In genomic region chr3:17201773-17202172, GRCm38 (mm10) we compare ENCODE assay signal across 25 mouse cellular contexts.
DNase-seq lines count a peak whose midpoint lies in the region; ATAC-seq lines count a peak whose summit lies in the region.
"Had no signal": no experiment of that assay in that cellular context is flagged by ENCODE, and none has a peak within 500 bp of the region (broad histone marks: within the 10 kb centered on the region; RNA-seq: fewer than 3 reads in every experiment).

No protein-coding gene starts in this region.

- H3K4me3 ChIP-seq in hindbrain, embryonic 14.5 days (replicated peaks; ENCODE audit: low read length) = no peak overlapping the region
- H3K4me3 ChIP-seq in hindbrain, embryonic 13.5 days = no peak overlapping the region
- no peak overlapping the region for H3K4me3 ChIP-seq in midbrain, embryonic 14.5 days (replicated peaks; ENCODE audit: low read depth, low read length)
- H3K4me3 ChIP-seq in midbrain, embryonic 13.5 days (replicated peaks) = no peak overlapping the region
- H3K4me3 ChIP-seq: heart, embryonic 10.5 days; limb, embryonic 15.5 days; megakaryocyte, embryonic 14.5 days had no signal

- no peaks in the 10 kb centered on the region for H3K9me3 ChIP-seq in hindbrain, embryonic 14.5 days (ENCODE audit: control insufficient read depth, low read length)
- no peaks in the 10 kb centered on the region for H3K9me3 ChIP-seq in hindbrain, embryonic 13.5 days
- no peaks in the 10 kb centered on the region for H3K9me3 ChIP-seq in midbrain, embryonic 14.5 days (ENCODE audit: control insufficient read depth, low read length)
- H3K9me3 ChIP-seq in midbrain, embryonic 13.5 days = no peaks in the 10 kb centered on the region
- H3K9me3 ChIP-seq: G1E; heart, embryonic 10.5 days; limb, embryonic 15.5 days; megakaryocyte, embryonic 14.5 days had no signal

- no peaks in the 10 kb centered on the region for H3K36me3 ChIP-seq in hindbrain, embryonic 14.5 days (replicated peaks; ENCODE audit: control insufficient read depth, insufficient read depth)
- no peaks in the 10 kb centered on the region for H3K36me3 ChIP-seq in hindbrain, embryonic 13.5 days
- H3K36me3 ChIP-seq in midbrain, embryonic 14.5 days (ENCODE audit: control insufficient read depth, insufficient read depth, low read length) = no peaks in the 10 kb centered on the region
- no peaks in the 10 kb centered on the region for H3K36me3 ChIP-seq in midbrain, embryonic 13.5 days
- H3K36me3 ChIP-seq: G1E; heart, embryonic 10.5 days; limb, embryonic 15.5 days had no signal

- no peak overlapping the region for H3K9ac ChIP-seq in hindbrain, embryonic 14.5 days
- no peak overlapping the region for H3K9ac ChIP-seq in hindbrain, embryonic 13.5 days
- H3K9ac ChIP-seq in midbrain, embryonic 14.5 days (replicated peaks; ENCODE audit: low read length) = no peak overlapping the region
- no peak overlapping the region for H3K9ac ChIP-seq in midbrain, embryonic 13.5 days (replicated peaks)
- H3K9ac ChIP-seq: limb, embryonic 15.5 days; liver, embryonic 14.5 days; lung, embryonic 14.5 days had no signal

- no peaks in the 10 kb centered on the region for H3K4me1 ChIP-seq in hindbrain, embryonic 14.5 days (replicated peaks; ENCODE audit: control insufficient read depth, insufficient read depth, low read length)
- H3K4me1 ChIP-seq in hindbrain, embryonic 13.5 days (replicated peaks) = no peaks in the 10 kb centered on the region
- no peaks in the 10 kb centered on the region for H3K4me1 ChIP-seq in midbrain, embryonic 14.5 days (ENCODE audit: control insufficient read depth, insufficient read depth, low read length)
- H3K4me1 ChIP-seq in midbrain, embryonic 13.5 days (replicated peaks) = no peaks in the 10 kb centered on the region
- H3K4me1 ChIP-seq: heart, embryonic 10.5 days; limb, embryonic 15.5 days; megakaryocyte, embryonic 14.5 days had no signal

- no peaks in the 10 kb centered on the region for H3K27me3 ChIP-seq in hindbrain, embryonic 14.5 days (ENCODE audit: control insufficient read depth, insufficient read depth, low read length)
- no peaks in the 10 kb centered on the region for H3K27me3 ChIP-seq in hindbrain, embryonic 13.5 days
- no peaks in the 10 kb centered on the region for H3K27me3 ChIP-seq in midbrain, embryonic 14.5 days (ENCODE audit: control insufficient read depth, insufficient read depth, low read length)
- no peaks in the 10 kb centered on the region for H3K27me3 ChIP-seq in midbrain, embryonic 13.5 days
- H3K27me3 ChIP-seq: CH12.LX; limb, embryonic 15.5 days; megakaryocyte, embryonic 14.5 days; Patski had no signal

- ATAC-seq in hindbrain, embryonic 14.5 days (ENCODE audit: low FRiP score) = peak; percentile 40; the same call in 1 of the 2 replicates
- no peak for ATAC-seq in hindbrain, embryonic 13.5 days (ENCODE audit: low FRiP score)
- ATAC-seq in midbrain, embryonic 14.5 days (ENCODE audit: low FRiP score, low TSS enrichment) = no peak
- ATAC-seq in midbrain, embryonic 13.5 days = no peak
- ATAC-seq: Patski had no signal

- no peak overlapping the region for H3K4me2 ChIP-seq in hindbrain, embryonic 14.5 days (replicated peaks)
- no peak overlapping the region for H3K4me2 ChIP-seq in hindbrain, embryonic 13.5 days
- no peak overlapping the region for H3K4me2 ChIP-seq in midbrain, embryonic 14.5 days (ENCODE audit: low read length)
- H3K4me2 ChIP-seq in midbrain, embryonic 13.5 days (replicated peaks) = no peak overlapping the region
- H3K4me2 ChIP-seq: limb, embryonic 15.5 days; lung, embryonic 14.5 days had no signal

- DNase-seq in hindbrain, embryonic 14.5 days (ENCODE audit: low spot score) = peak; percentile 10
- DNase-seq in midbrain, embryonic 14.5 days = peak; percentile 13
- peak; percentile 12 for DNase-seq in brain, embryonic 18.5 days (ENCODE audit: low read depth, low spot score)
- DNase-seq in telencephalon, adult 2 months (ENCODE audit: low read depth, low spot score) = peak; percentile 11
- no peak for DNase-seq in adrenal gland, postnatal 4 days (ENCODE audit: low spot score in 2 of 2)
- DNase-seq: adrenal gland, postnatal 36 days; B cell, adult 2 months; cerebellum, adult 2 months; kidney, adult 2 months; kidney, postnatal 10 days; left cerebral cortex, postnatal 4 days; lung, embryonic 14.5 days; lung, postnatal 36 days; right cerebral cortex, postnatal 25 days; spleen, adult 18-20 months; thymus, postnatal 14 days had no signal

- WGBS in hindbrain, embryonic 14.5 days = 81% methylated on average over 3 of the region's 3 CpGs
- WGBS in hindbrain, embryonic 13.5 days = 89% methylated on average over 3 of the region's 3 CpGs
- 85% methylated on average over 3 of the region's 3 CpGs for WGBS in midbrain, embryonic 14.5 days
- WGBS in midbrain, embryonic 13.5 days = 83% methylated on average over 3 of the region's 3 CpGs

- no peak overlapping the region for H3K27ac ChIP-seq in hindbrain, embryonic 14.5 days
- no peak overlapping the region for H3K27ac ChIP-seq in hindbrain, embryonic 13.5 days
- H3K27ac ChIP-seq in midbrain, embryonic 14.5 days (replicated peaks; ENCODE audit: low read depth, low read length) = no peak overlapping the region
- no peak overlapping the region for H3K27ac ChIP-seq in midbrain, embryonic 13.5 days
- H3K27ac ChIP-seq: heart, embryonic 10.5 days; limb, embryonic 15.5 days; liver, embryonic 14.5 days had no signal

Comparison
In these comparisons a context has a peak if more than half of its experiments do, and no peak if none do; other contexts are left out.
1. DNase-seq: peak in hindbrain, embryonic 14.5 days (single experiment), midbrain, embryonic 14.5 days (single experiment), brain, embryonic 18.5 days (single experiment) and telencephalon, adult 2 months (single experiment); none in adrenal gland, postnatal 4 days (0 of 2).